ENCODE assay signal across 7 mouse cellular contexts in the genomic region with DNA sequence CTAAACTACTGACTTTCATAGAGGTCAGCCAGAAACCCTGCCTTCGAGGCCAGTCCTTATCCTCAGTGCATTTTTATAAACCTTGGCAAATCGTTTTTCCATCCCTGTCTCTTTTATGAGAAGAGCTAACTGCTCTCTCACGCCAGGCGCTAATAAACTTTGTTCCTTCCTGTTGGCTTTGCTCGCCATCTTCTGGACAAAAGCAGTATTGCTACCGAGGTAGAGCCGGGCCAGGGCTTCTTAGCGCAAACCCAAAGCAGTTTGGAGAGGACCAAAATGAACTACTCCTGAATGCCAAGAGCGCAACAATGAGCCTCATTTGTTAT. TPM values are rescaled to one million over a fixed set of nuclear protein-coding genes. Genes with fewer than 3 reads are reported as not detected.
DNase-seq lines count a peak whose midpoint lies in the region; ATAC-seq and TF ChIP-seq lines count a peak whose summit lies in the region.

No protein-coding gene starts in this region.

- ATAC-seq in hindbrain, postnatal 0 days, result peak; percentile 51

- DNase-seq in T-cell, adult 2 months (ENCODE audit: low spot score), result peak; percentile 59
- peak; percentile 92 to 95 for DNase-seq in cerebellum, postnatal 14 days
- peak; percentile 89 for DNase-seq in gastrocnemius, adult 18-20 months (ENCODE audit: low spot score)
- DNase-seq in hindbrain, postnatal 0 days (ENCODE audit: low spot score), result peak; percentile 92
- peak; percentile 70 for DNase-seq in left cerebral cortex, adult 11 months (ENCODE audit: low spot score)
- DNase-seq in midbrain, embryonic 10.5 days (ENCODE audit: low spot score), result peak; percentile 84
- DNase-seq in right cerebral cortex, postnatal 36 days (ENCODE audit: low spot score in 2 of 2), result peak; percentile 62 to 64

- peak; percentile 98 for TF ChIP-seq CTCF in hindbrain, postnatal 0 days (IDR thresholded peaks at IDR 0.05; ENCODE audit: low read depth)

- no peaks in the 10 kb centered on the region for H3K36me3 ChIP-seq in hindbrain, postnatal 0 days (ENCODE audit: insufficient read depth, low read length)
- H3K36me3 ChIP-seq in midbrain, embryonic 10.5 days, result no peaks in the 10 kb centered on the region

- H3K9me3 ChIP-seq in hindbrain, postnatal 0 days (ENCODE audit: low read length), result no peaks in the 10 kb centered on the region
- no peaks in the 10 kb centered on the region for H3K9me3 ChIP-seq in midbrain, embryonic 10.5 days (replicated peaks)

- H3K4me3 ChIP-seq in hindbrain, postnatal 0 days (ENCODE audit: low read length), result no peak overlapping the region
- H3K4me3 ChIP-seq in midbrain, embryonic 10.5 days, result no peak overlapping the region; the same call in 1 of the 2 replicates

- under 1% methylated on average over 9 of the region's 9 CpGs for WGBS in hindbrain, postnatal 0 days
- 7% methylated on average over 9 of the region's 9 CpGs for WGBS in midbrain, embryonic 10.5 days

- H3K27me3 ChIP-seq in hindbrain, postnatal 0 days (ENCODE audit: insufficient read depth, low read length), result no peaks in the 10 kb centered on the region
- H3K27me3 ChIP-seq in midbrain, embryonic 10.5 days (ENCODE audit: low read depth, poor library complexity, severe bottlenecking), result peaks cover 19% of the 10 kb centered on the region

- H3K9ac ChIP-seq in hindbrain, postnatal 0 days (replicated peaks; ENCODE audit: low read length), result no peak overlapping the region

- H3K4me1 ChIP-seq in hindbrain, postnatal 0 days (ENCODE audit: insufficient read depth, low read length), result peaks cover 10% of the 10 kb centered on the region
- H3K4me1 ChIP-seq in midbrain, embryonic 10.5 days, result peaks cover 29% of the 10 kb centered on the region

- no peak overlapping the region for H3K4me2 ChIP-seq in hindbrain, postnatal 0 days (ENCODE audit: low read depth, low read length)

- peak overlapping the region; percentile 71 for H3K27ac ChIP-seq in hindbrain, postnatal 0 days
- peak overlapping the region; percentile 77 for H3K27ac ChIP-seq in midbrain, embryonic 10.5 days (replicated peaks)

RNA-seq across cellular contexts. Expression of gene Tmem247, which starts 11.0 kb away (rescaled TPM):
- total RNA-seq in gastrocnemius, adult 18-20 months (2021), result not detected
- not detected in 2 replicates for total RNA-seq in hindbrain, postnatal 0 days (2014; rRNA removed)
- polyA plus RNA-seq in hindbrain, postnatal 0 days (2015; fragmentation: Nextera tagmentation; extraction: Ambion mirVana), result not detected in 2 replicates
- polyA plus RNA-seq in midbrain, embryonic 10.5 days (2016; fragmentation: Nextera tagmentation; extraction: Ambion mirVana), result not detected in 2 replicates

RNA-seq across cellular contexts. Expression of gene Atp6v1e2, which starts 41.6 kb away (rescaled TPM):
- total RNA-seq in gastrocnemius, adult 18-20 months (2021), result not detected
- total RNA-seq in hindbrain, postnatal 0 days (2014; rRNA removed), result not detected in 2 replicates
- polyA plus RNA-seq in hindbrain, postnatal 0 days (2015; fragmentation: Nextera tagmentation; extraction: Ambion mirVana), result 0.24 TPM in 1 of 2 replicates, not detected in the other
- polyA plus RNA-seq in midbrain, embryonic 10.5 days (2016; fragmentation: Nextera tagmentation; extraction: Ambion mirVana), result not detected in 2 replicates

RNA-seq across cellular contexts. Expression of gene Rhoq, which starts 56.8 kb away (rescaled TPM):
- 100 to 1,000 TPM; 163 to 166 TPM for total RNA-seq in gastrocnemius, adult 18-20 months (2021)
- total RNA-seq in hindbrain, postnatal 0 days (2014; rRNA removed), result 24.1 and 51.7 TPM in 2 replicates
- polyA plus RNA-seq in hindbrain, postnatal 0 days (2015; fragmentation: Nextera tagmentation; extraction: Ambion mirVana), result 5.9 and 6.7 TPM in 2 replicates
- polyA plus RNA-seq in midbrain, embryonic 10.5 days (2016; fragmentation: Nextera tagmentation; extraction: Ambion mirVana), result 9.0 and 9.9 TPM in 2 replicates
